Mouse (Mus musculus) embryonic fibroblast, embryonic 13.5 days (primary cell): ENCODE results near the gene Prl7c1. TPM values are rescaled to one million over a fixed set of nuclear protein-coding genes. Genes with fewer than 3 reads are reported as not detected.
A peak's percentile ranks its signal among the peaks of the same experiment; 100 is the strongest.
"Not testable (repeated sequence)": the region's sequence is repeated elsewhere in the genome, so short reads cannot be mapped to it uniquely, and the experiment has no call there.

Experiments
- H3K27ac ChIP-seq: 2 replicates; pipeline ENCODE4 v1.5.1; 2012; ENCODE audit warnings: low read length, control low read depth, inconsistent platforms; ENCODE audit not compliant: insufficient read depth
- H3K4me1 ChIP-seq: 2 replicates; pipeline ENCODE4 v1.6.1; 2011; ENCODE audit warnings: low read length; ENCODE audit not compliant: control insufficient read depth, insufficient read depth
- H3K4me3 ChIP-seq: 2 replicates; pipeline ENCODE4 v1.5.1; 2011; ENCODE audit warnings: mild to moderate bottlenecking, control low read depth, low read length; ENCODE audit not compliant: insufficient read depth
- CTCF ChIP-seq: IDR thresholded peaks from 2 replicates; pipeline ENCODE4 v1.5.1; 2011; ENCODE audit warnings: mild to moderate bottlenecking, control low read depth, low read length, moderate library complexity, borderline replicate concordance; ENCODE audit not compliant: insufficient read depth
- POLR2A ChIP-seq: IDR thresholded peaks from 2 replicates; pipeline ENCODE4 v1.6.1; 2011; ENCODE audit warnings: low read depth, mild to moderate bottlenecking, control low read depth, low read length, moderate library complexity
- polyA plus RNA-seq: library from polyadenylated mRNA; stranded (reverse); fragments of >200 nt; gene quantifications from 2 replicates; pipeline ENCODE4 v1.2.4, GENCODE M21; 2011; ENCODE audit warnings: low read depth; ENCODE audit not compliant: missing spikeins, insufficient read length

Gene Prl7c1
- not detected in 2 replicates for polyA plus RNA-seq

DNA sequence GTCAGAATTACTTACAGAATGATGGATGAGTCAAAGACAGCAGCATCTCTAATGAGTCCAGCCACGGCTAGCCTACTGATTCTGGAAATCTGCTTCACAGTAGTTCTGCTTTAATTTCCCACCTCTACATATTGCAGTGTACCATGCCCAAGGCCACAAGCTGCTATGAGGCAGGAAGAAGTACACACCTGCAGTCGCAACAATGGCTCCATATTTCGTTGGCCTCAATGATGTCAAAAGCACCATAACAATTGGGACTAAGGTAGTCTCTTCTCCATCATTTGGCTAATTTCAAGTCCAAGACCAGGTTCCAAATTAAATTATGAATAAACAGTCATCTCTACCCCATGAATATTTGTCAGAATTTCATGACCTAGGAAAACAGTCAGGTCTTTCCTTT lies at the start of gene Prl7c1:
TSS of gene Prl7c1 (minus strand) at position 101 of the 400 bp plus-strand sequence.
- not testable (repeated sequence) for H3K4me1 ChIP-seq, H3K27ac ChIP-seq, H3K4me3 ChIP-seq

DNA sequence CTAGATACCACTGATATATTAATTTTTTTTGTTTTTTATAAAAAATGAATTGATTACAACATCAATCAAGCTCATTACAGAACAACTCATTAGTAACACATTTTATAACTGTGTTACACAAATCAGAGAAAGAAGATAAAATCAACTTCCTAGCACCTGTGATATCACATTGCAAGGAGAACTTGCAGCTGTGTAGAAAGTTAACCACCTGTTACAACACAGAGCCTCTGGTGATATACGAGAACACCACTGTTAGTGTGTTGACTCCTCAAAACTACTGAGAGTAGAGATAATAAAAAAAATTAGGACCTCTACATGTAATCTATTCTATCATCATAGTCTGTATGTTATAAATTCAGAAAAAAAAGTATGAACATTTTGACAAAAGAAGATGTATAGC lies 22.2 kb upstream of the Prl7c1 start:
- Histone ChIP-seq H3K27ac (no peak overlapping the region), H3K4me3 (no peak overlapping the region), H3K4me1 (no peaks in the 10 kb centered on the region)
- TF ChIP-seq POLR2A (no peak), CTCF (no peak)

DNA sequence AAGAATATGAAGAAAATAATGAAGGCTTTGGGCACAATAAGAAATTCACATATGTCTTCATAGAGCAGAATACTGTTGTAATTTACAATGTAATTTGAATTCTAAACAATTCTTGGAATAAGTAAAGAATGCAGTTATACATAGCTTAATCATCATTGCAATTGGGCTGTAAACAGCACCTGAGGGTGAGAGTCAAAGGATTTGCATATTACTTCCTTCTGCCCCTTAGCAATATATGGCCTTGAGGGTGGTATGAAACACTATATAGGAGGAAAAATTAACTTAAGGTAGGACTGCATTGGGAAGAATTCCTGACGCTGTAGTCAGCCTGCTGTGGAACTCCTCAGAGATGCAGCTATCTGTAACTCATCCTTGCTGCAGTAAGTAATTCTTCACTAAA lies 20.8 kb upstream of the Prl7c1 start, which contains the start of gene Prl2a1:
TSS of gene Prl2a1 (plus strand) at position 301 of the 400 bp plus-strand sequence.
- Histone ChIP-seq H3K4me1 (no peaks in the 10 kb centered on the region), H3K27ac (no peak within 1 kb of the TSS), H3K4me3 (no peak within 1 kb of the TSS)
- TF ChIP-seq POLR2A = no peak

DNA sequence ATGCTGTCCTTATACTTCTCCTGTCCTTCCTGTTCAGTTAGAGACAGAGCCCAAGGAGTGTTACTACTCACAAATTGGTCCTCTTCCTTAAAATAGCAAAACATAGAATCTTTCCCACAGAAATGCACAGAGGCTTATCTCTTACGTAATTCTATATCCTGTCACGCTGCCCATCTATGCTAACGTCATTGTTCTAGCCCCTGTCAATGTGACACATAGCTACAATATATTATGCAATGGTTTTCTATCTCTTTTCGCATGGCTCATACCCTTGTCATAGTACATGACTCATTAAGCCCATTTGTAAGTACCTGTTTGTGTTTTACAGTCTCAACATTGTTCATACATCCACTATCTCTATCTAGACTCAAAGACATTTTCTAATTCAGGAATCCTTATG lies 18.7 kb upstream of the Prl7c1 start:
- TF ChIP-seq CTCF (no peak), POLR2A (no peak)

DNA sequence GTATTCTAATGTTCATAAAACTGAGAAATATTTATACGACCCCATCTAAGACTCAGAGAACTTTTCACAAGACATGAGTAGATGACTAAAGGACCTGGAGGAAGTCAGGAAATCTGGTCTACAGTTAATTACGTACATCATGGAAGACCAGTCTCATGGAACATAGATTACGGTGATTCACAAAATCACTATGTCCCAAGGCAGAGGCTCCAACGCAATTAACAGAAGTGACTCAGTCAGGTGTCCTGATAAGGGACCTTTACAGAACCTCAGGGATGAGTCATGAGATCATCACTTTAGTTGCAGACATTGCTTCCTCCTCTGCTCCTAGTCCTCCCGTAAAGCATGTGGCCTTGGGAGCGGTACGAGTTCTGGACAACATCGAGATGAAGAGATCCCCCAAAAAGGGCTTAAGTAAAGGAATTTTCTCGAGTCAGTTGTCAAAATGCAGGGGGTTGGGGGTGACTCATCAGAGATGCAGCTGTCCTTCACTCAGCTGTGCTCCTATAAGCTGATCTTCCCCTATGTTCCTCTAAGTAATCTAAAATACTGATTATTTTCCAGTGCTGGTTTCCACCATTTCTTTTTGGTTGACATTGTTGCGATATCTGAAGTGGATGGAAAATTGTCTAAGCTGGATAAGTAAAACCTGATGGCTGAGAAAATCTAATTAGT lies 46.0 kb downstream of the Prl7c1 start:
- no peak overlapping the region for H3K4me3 ChIP-seq
- no peak overlapping the region; the same call in 1 of the 2 replicates for H3K27ac ChIP-seq
- TF ChIP-seq CTCF (no peak), POLR2A (no peak)
- H3K4me1 ChIP-seq = peaks cover 2% of the 10 kb centered on the region; the same call in 1 of the 2 replicates

More for the DNA sequence above, 18.7 kb upstream of the Prl7c1 start:
- Histone ChIP-seq H3K27ac (no peak overlapping the region), H3K4me3 (no peak overlapping the region), H3K4me1 (no peaks in the 10 kb centered on the region)

DNA sequence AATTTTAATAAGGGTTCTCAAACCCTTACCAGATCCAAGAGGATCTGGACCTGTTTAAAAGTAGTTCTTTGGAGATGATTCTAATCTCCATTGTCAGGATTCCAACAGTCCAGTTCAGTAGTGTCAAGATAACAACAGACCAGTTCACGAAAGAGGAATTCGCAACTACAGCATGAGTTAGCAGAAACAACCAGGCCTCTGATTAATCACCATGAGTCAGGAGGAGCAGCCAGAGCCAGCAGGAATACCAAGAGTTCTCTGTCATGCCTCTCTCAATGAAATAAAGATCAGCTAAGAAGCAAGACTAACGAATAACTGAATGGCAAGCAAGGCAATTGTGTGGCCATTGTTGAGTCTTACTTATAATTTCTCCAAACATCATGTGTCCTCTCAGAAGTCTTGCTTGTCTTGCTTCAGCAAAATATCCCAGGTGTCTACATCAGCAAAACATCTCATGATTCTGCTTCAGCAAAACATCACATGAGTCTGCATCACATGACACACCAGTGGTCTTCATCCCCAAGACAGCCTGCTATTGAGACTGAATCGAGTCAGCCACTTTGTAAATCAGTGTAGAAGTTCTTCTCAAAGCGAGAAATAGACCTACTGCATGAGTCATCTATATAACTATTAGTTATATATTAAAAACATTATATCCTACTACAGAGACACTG lies 50.2 kb downstream of the Prl7c1 start:
- peak overlapping the region; percentile 99 for H3K27ac ChIP-seq
- H3K4me3 ChIP-seq, H3K4me1 ChIP-seq: not testable (repeated sequence)

DNA sequence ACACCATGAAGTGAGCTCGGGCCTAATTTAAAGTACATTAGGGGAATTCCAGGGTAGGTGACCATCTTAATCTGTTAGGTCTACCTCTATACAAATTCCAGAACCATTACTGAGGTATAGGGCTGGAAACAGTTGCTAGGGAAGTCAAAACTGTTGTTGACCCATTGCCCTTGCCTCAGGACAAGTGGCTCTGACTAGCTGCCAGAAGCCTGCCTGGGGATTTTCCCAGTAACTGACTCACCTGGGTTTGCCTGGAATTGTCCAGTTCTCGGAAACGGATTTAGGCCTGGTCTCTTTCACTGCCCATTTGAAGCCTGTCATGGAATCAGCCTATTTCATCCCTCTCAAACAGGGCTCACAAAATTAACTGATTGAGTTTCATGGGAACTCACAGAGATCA lies 55.5 kb downstream of the Prl7c1 start:
- not testable (repeated sequence) for H3K4me3 ChIP-seq, H3K4me1 ChIP-seq, H3K27ac ChIP-seq

Other genes with a start within 250 kb of the Prl7c1 start
- not detected in 2 replicates for gene Prl8a9, start 216.2 kb downstream of the Prl7c1 start, polyA plus RNA-seq
- gene Prl8a1, start 198.6 kb downstream of the Prl7c1 start, polyA plus RNA-seq = not detected in 2 replicates
- not detected in 2 replicates for gene Prl7b1, start 170.2 kb downstream of the Prl7c1 start, polyA plus RNA-seq
- not detected in 2 replicates for gene Prl7a1, start 138.3 kb downstream of the Prl7c1 start, polyA plus RNA-seq
- not detected in 2 replicates for gene Prl7a2, start 112.8 kb downstream of the Prl7c1 start, polyA plus RNA-seq
- not detected in 2 replicates for gene Prl7d1, start 64.1 kb downstream of the Prl7c1 start, polyA plus RNA-seq
- not detected in 2 replicates for gene Prl2a1, start 20.9 kb upstream of the Prl7c1 start, polyA plus RNA-seq
- gene Prl2c1, start 68.5 kb upstream of the Prl7c1 start, polyA plus RNA-seq = not detected in 2 replicates
- gene Prl4a1, start 235.4 kb upstream of the Prl7c1 start, polyA plus RNA-seq = not detected in 2 replicates